18 mouse cellular contexts compared by ENCODE assay signal in genomic region chr1:124652872-124653271, GRCm38 (mm10).
DNase-seq lines count a peak whose midpoint lies in the region; ATAC-seq lines count a peak whose summit lies in the region.
"Had no signal": no experiment of that assay in that cellular context is flagged by ENCODE, and none has a peak within 500 bp of the region (broad histone marks: within the 10 kb centered on the region; RNA-seq: fewer than 3 reads in every experiment).

No protein-coding gene starts in this region.

- no peak overlapping the region for H3K9ac ChIP-seq in neural tube, embryonic 12.5 days
- no peak overlapping the region for H3K9ac ChIP-seq in neural tube, embryonic 15.5 days (replicated peaks)
- no peak overlapping the region for H3K9ac ChIP-seq in neural tube, embryonic 13.5 days

- no peak overlapping the region for H3K4me3 ChIP-seq in neural tube, embryonic 12.5 days
- H3K4me3 ChIP-seq in neural tube, embryonic 15.5 days (replicated peaks) = no peak overlapping the region
- no peak overlapping the region for H3K4me3 ChIP-seq in neural tube, embryonic 13.5 days

- H3K4me1 ChIP-seq in neural tube, embryonic 12.5 days = no peaks in the 10 kb centered on the region
- no peaks in the 10 kb centered on the region for H3K4me1 ChIP-seq in neural tube, embryonic 15.5 days
- no peaks in the 10 kb centered on the region for H3K4me1 ChIP-seq in neural tube, embryonic 13.5 days (replicated peaks)

- H3K36me3 ChIP-seq in neural tube, embryonic 12.5 days = no peaks in the 10 kb centered on the region
- no peaks in the 10 kb centered on the region for H3K36me3 ChIP-seq in neural tube, embryonic 15.5 days
- no peaks in the 10 kb centered on the region for H3K36me3 ChIP-seq in neural tube, embryonic 13.5 days
- H3K36me3 ChIP-seq: G1E had no signal

- no peaks in the 10 kb centered on the region for H3K9me3 ChIP-seq in neural tube, embryonic 12.5 days
- H3K9me3 ChIP-seq in neural tube, embryonic 15.5 days (replicated peaks) = no peaks in the 10 kb centered on the region
- H3K9me3 ChIP-seq in neural tube, embryonic 13.5 days = no peaks in the 10 kb centered on the region

- H3K27ac ChIP-seq in neural tube, embryonic 12.5 days = no peak overlapping the region
- H3K27ac ChIP-seq in neural tube, embryonic 15.5 days (replicated peaks) = no peak overlapping the region
- H3K27ac ChIP-seq in neural tube, embryonic 13.5 days (replicated peaks) = no peak overlapping the region

- H3K27me3 ChIP-seq in neural tube, embryonic 12.5 days (replicated peaks) = no peaks in the 10 kb centered on the region
- no peaks in the 10 kb centered on the region for H3K27me3 ChIP-seq in neural tube, embryonic 15.5 days (replicated peaks)
- no peaks in the 10 kb centered on the region for H3K27me3 ChIP-seq in neural tube, embryonic 13.5 days
- H3K27me3 ChIP-seq: CH12.LX had no signal

- no peak for DNase-seq in neural tube, embryonic 10.5 days (ENCODE audit: extremely low spot score, low spot score)
- DNase-seq: adrenal gland, adult 2 months; adrenal gland, adult 8-10 months; adrenal gland, postnatal 10 days; adrenal gland, postnatal 14 days; adrenal gland, postnatal 25 days; adrenal gland, postnatal 36 days; B cell, adult 2 months; cerebellum, adult 11 months; cerebellum, adult 11-12 months had no signal

- ATAC-seq in neural tube, embryonic 12.5 days (ENCODE audit: low FRiP score, low read depth) = 0 out of 2 replicates have a peak, but pooled peaks have one; percentile 50
- ATAC-seq in neural tube, embryonic 15.5 days (ENCODE audit: low FRiP score) = no peak
- ATAC-seq in neural tube, embryonic 13.5 days (ENCODE audit: low read depth) = peak; percentile 53; the same call in 1 of the 2 replicates
- ATAC-seq: activated CD4-positive, CD25-positive, alpha-beta regulatory T cell, adult 4 months; CD4-positive, CD25-positive, alpha-beta regulatory T cell, adult 4 months; Patski had no signal

- H3K4me2 ChIP-seq in neural tube, embryonic 12.5 days (replicated peaks) = no peak overlapping the region
- H3K4me2 ChIP-seq in neural tube, embryonic 15.5 days = no peak overlapping the region
- H3K4me2 ChIP-seq in neural tube, embryonic 13.5 days = no peak overlapping the region
